Mouse (Mus musculus) monocyte, adult 2 months (primary cell): ENCODE measurements at regions not wholly inside any gene's neighbourhood (a gene's known extent, or its start where the extent isn't known, plus 50 kb on each side); places are given as distances from the start of the nearest gene placed in this dataset.
"Not testable (repeated sequence)": the region's sequence is repeated elsewhere in the genome, so short reads cannot be mapped to it uniquely, and the experiment has no call there.

Source experiments
- DNase-seq, 2 experiments: peaks; one replicate each; pipeline ENCODE4 v3.0.0; 2022; ENCODE audit warnings: low spot score in 2 of 2, low read depth in 1 of 2

GRCm38 (mm10) chr5:133937967-133938918, 161.3 kb upstream of the Castor2 start:
- no peak for DNase-seq

- no peak for DNase-seq
Observed at GRCm38 (mm10) chr5:133935451-133935850, 164.1 kb upstream of the Castor2 start.

DNA sequence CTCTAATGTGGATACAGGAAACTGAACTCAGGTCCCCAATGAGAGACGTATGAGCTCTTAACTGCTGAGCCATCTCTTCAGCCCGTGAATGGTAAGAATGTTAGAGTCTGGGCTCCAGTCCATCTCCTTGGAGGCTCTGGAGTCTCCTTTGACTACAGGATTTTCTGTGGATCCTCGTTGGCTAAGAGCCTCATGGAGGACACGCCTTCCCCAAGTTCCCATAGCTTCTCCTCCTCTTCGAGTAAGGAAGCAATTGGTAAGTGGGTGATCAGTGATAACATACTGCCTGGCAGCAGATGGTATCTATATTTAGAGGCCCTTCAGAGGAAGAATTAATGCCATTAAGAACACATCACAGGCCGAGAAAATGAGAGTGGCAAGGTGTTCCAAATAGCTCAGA, 164.5 kb upstream of the Castor2 start:
- no peak for DNase-seq

GRCm38 (mm10) chr5:133930101-133930500, 169.4 kb upstream of the Castor2 start:
- no peak for DNase-seq

GRCm38 (mm10) chr5:133927054-133927453, 172.5 kb upstream of the Castor2 start:
- DNase-seq, result no peak

DNA sequence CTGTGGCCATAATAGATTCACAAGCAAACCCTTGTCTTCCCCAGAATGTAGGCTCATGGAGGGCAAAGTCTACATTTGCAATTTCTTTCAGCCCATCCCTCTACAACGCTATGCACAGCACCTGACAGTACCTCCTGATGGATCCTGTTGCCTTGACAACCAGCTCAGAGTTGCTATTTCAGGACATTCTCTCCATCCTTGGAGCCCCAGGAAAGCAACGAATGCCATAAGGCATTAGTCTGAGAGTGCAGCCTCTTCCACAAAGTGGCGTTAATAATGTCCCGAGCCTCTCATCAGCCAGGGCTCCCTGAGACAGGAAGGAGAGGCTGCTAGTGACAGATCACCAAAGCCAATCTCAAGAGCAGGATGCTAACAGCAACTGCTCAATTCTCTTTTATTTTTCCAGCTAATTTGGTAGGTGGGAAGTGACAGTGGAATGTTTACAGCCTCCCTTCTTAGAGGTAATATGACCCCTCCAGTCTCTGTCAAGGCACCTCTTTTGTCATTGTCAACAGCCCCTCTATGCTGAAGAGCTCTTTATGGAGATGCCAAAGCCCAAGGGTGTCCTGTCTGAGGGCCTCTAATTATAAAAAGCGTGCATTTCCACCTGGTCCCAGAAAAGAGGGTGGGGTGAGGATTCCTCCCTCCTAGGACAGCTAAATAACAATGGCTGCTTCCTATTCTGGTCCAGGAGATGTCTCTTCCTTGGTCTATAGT, 174.2 kb upstream of the Castor2 start:
- no peak for DNase-seq

DNA sequence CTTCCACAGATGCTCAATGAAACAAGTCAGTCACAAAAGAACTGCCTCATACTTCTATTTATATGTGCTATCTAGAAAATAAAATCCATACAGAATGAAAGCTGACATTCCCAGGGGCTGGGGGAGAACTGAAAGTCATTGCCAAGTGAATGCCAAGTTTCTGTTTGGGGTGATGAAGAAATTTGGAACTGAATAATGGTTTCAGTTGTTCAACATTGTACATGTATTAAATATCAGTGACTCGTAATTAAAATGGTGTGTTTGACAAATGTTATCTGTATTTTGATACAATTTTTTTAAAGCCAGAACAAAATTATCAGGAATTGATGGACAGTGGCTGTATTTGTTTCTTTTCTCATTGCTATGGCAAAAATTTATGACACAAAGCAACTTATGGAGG, 177.3 kb upstream of the Castor2 start:
- DNase-seq, result no peak

- DNase-seq, result no peak
Observed at GRCm38 (mm10) chr5:133915734-133916550, 183.6 kb upstream of the Castor2 start.

GRCm38 (mm10) chr5:133907442-133907841, 192.1 kb upstream of the Castor2 start:
- no peak for DNase-seq

GRCm38 (mm10) chr5:133898025-133898598, 201.4 kb upstream of the Castor2 start:
- no peak for DNase-seq

GRCm38 (mm10) chr5:133890728-133891127, 208.8 kb upstream of the Castor2 start:
- DNase-seq, result no peak

- no peak for DNase-seq
Observed at GRCm38 (mm10) chr5:133889841-133890240, 209.7 kb upstream of the Castor2 start.

- DNase-seq, result no peak
Observed at GRCm38 (mm10) chr5:133885507-133885906, 214.0 kb upstream of the Castor2 start.

DNA sequence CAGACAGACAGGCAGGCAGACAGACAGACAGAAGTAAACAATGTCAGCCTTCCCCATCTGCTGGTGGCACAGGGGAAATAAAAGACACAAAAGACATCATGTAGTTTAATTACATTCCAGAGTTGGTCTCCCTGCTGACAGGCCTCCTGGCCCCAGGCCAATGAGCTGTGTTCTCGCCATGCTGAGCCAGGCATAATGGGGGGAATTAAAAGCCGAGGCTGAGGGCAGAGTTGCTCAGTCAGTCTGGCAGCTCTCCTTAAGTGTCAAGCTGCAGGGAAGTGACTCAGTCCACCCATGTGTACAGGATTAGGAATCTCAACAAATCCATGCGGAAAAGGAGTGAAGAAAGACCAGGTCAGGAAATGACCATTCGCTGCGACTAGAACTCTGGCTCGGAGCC, 214.5 kb upstream of the Castor2 start:
- DNase-seq, result no peak

- DNase-seq, result no peak
Observed at GRCm38 (mm10) chr5:133884593-133884992, 214.9 kb upstream of the Castor2 start.

GRCm38 (mm10) chr5:133844483-133844882, 255.0 kb upstream of the Castor2 start:
- DNase-seq, result no peak

- DNase-seq, result not testable (repeated sequence)
Observed at GRCm38 (mm10) chr5:133842059-133842706, 257.3 kb upstream of the Castor2 start.

DNA sequence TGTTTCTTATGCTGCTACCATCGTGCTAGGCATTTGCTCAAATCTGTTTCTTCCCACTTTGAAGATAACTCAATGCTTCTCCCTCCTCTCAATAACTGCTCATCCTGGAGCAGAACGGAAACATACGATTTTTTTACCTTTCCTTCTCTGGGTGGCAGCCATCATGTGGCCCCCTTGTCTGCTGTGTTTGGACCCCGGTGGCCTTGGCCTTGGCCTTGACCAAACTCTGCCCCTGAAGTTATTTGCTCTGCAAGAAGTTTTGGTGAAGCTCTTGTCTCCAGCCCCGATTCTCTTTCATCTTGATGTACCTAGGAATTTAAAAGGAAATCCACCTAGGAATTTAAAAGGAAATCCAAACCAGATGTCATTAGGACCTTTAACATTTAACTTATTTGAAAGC, 261.2 kb upstream of the Castor2 start:
- no peak for DNase-seq

DNA sequence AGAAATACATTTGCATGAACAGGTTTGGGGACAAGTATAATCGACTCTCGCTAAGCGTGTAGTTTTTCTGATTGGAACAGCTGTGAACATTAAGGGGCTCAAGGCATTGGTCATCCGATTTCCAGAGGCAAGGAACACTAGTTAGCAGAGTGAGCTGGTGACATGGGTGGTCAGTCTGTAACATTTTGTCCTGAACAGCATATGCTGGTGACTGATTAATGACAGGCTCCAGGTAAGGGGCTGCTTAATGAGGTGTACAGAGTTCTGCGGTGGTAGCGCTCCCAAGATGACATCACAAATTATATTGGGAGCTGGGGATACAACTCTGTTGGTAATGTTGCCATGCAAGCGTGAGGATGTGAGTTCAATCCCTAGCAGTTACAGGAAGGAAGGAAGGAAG, 266.3 kb upstream of the Castor2 start:
- no peak for DNase-seq

DNA sequence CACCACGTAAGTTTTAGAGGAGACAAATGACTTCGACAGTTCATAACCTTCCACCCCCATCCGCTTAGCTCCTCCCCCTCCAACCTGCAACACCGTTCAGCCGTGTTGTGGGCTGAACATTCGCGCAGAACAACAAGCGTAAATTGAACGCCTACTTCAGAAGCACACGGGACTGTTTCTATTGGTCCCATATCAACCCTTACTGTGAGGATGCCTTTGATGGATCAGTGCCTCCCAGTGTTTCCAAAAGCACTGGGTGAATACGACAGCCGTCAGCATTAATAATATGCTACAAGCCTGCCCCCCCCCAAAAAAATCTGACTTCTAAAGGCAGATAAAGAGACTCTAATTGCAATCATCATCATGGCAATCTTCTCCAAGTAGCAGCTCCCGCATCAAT, 271.3 kb upstream of the Castor2 start:
- DNase-seq, result no peak

GRCm38 (mm10) chr5:133823871-133824270, 275.6 kb upstream of the Castor2 start:
- DNase-seq, result no peak
